Mouse (Mus musculus) midbrain, postnatal 0 days (tissue): ENCODE results near the gene Scube3. TPM values are rescaled to one million over a fixed set of nuclear protein-coding genes. Genes with fewer than 3 reads are reported as not detected.

Experiments used
- ATAC-seq: fragments of 200-750 bp; cut with Nextera tagmentation; 2 replicates; pipeline ENCODE4 v1.8.0; 2017; ENCODE audit warnings: moderate number of reproducible peaks, mild to moderate bottlenecking, moderate TSS enrichment, moderate library complexity; ENCODE audit not compliant: low FRiP score
- DNase-seq: peaks from one replicate; pipeline ENCODE4 v3.0.0-alpha.2; 2015; ENCODE audit warnings: low spot score
- H3K27ac ChIP-seq: fragments of 300-500 bp; sonication (generic); 2 replicates; pipeline ENCODE4 v1.5.1; 2014; ENCODE audit warnings: low read depth, mild to moderate bottlenecking, low read length, mixed read lengths
- H3K27me3 ChIP-seq: fragments of 300-500 bp; sonication (generic); 2 replicates; pipeline ENCODE4 v1.6.1; 2014; ENCODE audit warnings: low read length, control low read depth, mixed read lengths; ENCODE audit not compliant: insufficient read depth
- H3K36me3 ChIP-seq: fragments of 300-500 bp; sonication (generic); 2 replicates; pipeline ENCODE4 v1.6.1; 2014; ENCODE audit warnings: low read length, control low read depth, mixed read lengths; ENCODE audit not compliant: insufficient read depth
- H3K4me1 ChIP-seq: fragments of 300-500 bp; sonication (generic); 2 replicates; pipeline ENCODE4 v1.6.1; 2014; ENCODE audit warnings: mild to moderate bottlenecking, control low read depth, antibody characterized with exemption, low read length, mixed read lengths; ENCODE audit not compliant: insufficient read depth
- H3K4me2 ChIP-seq: fragments of 300-500 bp; sonication (generic); 2 replicates; pipeline ENCODE4 v1.6.1; 2014; ENCODE audit warnings: low read depth, mild to moderate bottlenecking, low read length, mixed read lengths; ENCODE audit not compliant: poor library complexity, severe bottlenecking
- H3K4me3 ChIP-seq: fragments of 300-500 bp; sonication (generic); 2 replicates; pipeline ENCODE4 v1.5.1; 2014; ENCODE audit warnings: low read depth, mild to moderate bottlenecking, low read length, moderate library complexity
- H3K9ac ChIP-seq: fragments of 300-500 bp; sonication (generic); replicated peaks from 2 replicates; pipeline ENCODE4 v1.6.1; 2014; ENCODE audit warnings: mild to moderate bottlenecking, low read length, moderate library complexity, mixed read lengths; ENCODE audit not compliant: poor library complexity, severe bottlenecking
- H3K9me3 ChIP-seq: fragments of 300-500 bp; sonication (generic); 2 replicates; pipeline ENCODE4 v1.6.1; 2016; ENCODE audit warnings: low read length, control low read depth
- CTCF ChIP-seq: IDR thresholded peaks from 2 replicates; pipeline ENCODE4 v1.5.1; 2016; ENCODE audit warnings: antibody characterized with exemption, mild to moderate bottlenecking
- WGBS: fragments of 180-500 bp; shearing (Covaris S2); extraction: QIAGEN DNeasy Blood & Tissue Kit; methylation state at CpG from one replicate; pipeline ENCODE4 v1.1.7; 2014; 5-methylcytosine and 5-hydroxymethylcytosine counted together
- polyA plus RNA-seq: library from polyadenylated mRNA; unstranded; fragments of >200 nt; fragmentation: Nextera tagmentation; extraction: Ambion mirVana; gene quantifications from 2 replicates; pipeline ENCODE4 v1.2.1, GENCODE M21; 2015
- total RNA-seq: library from RNA; depleted of rRNA; stranded (reverse); fragments of >200 nt; gene quantifications from 2 replicates; pipeline ENCODE4 v1.2.3, GENCODE M21; 2014

Gene Scube3
- total and polyA plus RNA-seq, 2 experiments from 2014 or later = 3.9 to 19.9 TPM

- no peak overlapping the region for H3K4me3 ChIP-seq
- H3K36me3 ChIP-seq = 0 out of 2 replicates have a peak, but pooled peaks cover 2% of the 10 kb centered on the region
- DNase-seq (no peak), ATAC-seq (no peak)
- no peaks in the 10 kb centered on the region for H3K27me3 ChIP-seq
- 55% methylated on average over 3 of the region's 4 CpGs for WGBS
- no peaks in the 10 kb centered on the region for H3K4me1 ChIP-seq
- no peak overlapping the region for H3K27ac ChIP-seq
- no peak for TF ChIP-seq CTCF
- no peak overlapping the region for H3K9ac ChIP-seq
- no peaks in the 10 kb centered on the region for H3K9me3 ChIP-seq
- H3K4me2 ChIP-seq = no peak overlapping the region
Measured at GRCm38 (mm10) chr17:28209457-28210110, 67.6 kb downstream of the Scube3 start.

- WGBS = 86% methylated on average over 6 of the region's 6 CpGs
- Histone ChIP-seq H3K27me3 (0 out of 2 replicates have a peak, but pooled peaks cover 4% of the 10 kb centered on the region), H3K9me3 (no peaks in the 10 kb centered on the region), H3K9ac (no peak overlapping the region), H3K4me2 (no peak overlapping the region), H3K4me1 (no peaks in the 10 kb centered on the region), H3K27ac (no peak overlapping the region), H3K4me3 (no peak overlapping the region), H3K36me3 (no peaks in the 10 kb centered on the region)
- no peak for DNase-seq
- no peak for ATAC-seq
- no peak for TF ChIP-seq CTCF
Measured at GRCm38 (mm10) chr17:28211921-28212341, 70.0 kb downstream of the Scube3 start.

GRCm38 (mm10) chr17:28212391-28212790 lies 70.5 kb downstream of the Scube3 start:
- DNase-seq (no peak), ATAC-seq (no peak)
- no peak overlapping the region for H3K27ac ChIP-seq
- no peaks in the 10 kb centered on the region for H3K9me3 ChIP-seq
- no peaks in the 10 kb centered on the region for H3K36me3 ChIP-seq
- H3K4me1 ChIP-seq = no peaks in the 10 kb centered on the region
- no peak for TF ChIP-seq CTCF
- no peak overlapping the region for H3K4me3 ChIP-seq
- H3K27me3 ChIP-seq = peaks cover 8% of the 10 kb centered on the region; the same call in 1 of the 2 replicates
- WGBS = 76% methylated on average over 9 of the region's 9 CpGs
- no peak overlapping the region for H3K4me2 ChIP-seq
- no peak overlapping the region for H3K9ac ChIP-seq

- H3K36me3 ChIP-seq = no peaks in the 10 kb centered on the region
- WGBS = 29% methylated on average over 4 of the region's 4 CpGs
- ATAC-seq = no peak
- H3K4me3 ChIP-seq = no peak overlapping the region
- no peaks in the 10 kb centered on the region for H3K9me3 ChIP-seq
- no peak for DNase-seq
- H3K9ac ChIP-seq = no peak overlapping the region
- peak; percentile 60 for TF ChIP-seq CTCF
- H3K4me2 ChIP-seq = no peak overlapping the region
- H3K27ac ChIP-seq = no peak overlapping the region
- H3K27me3 ChIP-seq = peaks cover 8% of the 10 kb centered on the region; the same call in 1 of the 2 replicates
- no peaks in the 10 kb centered on the region for H3K4me1 ChIP-seq
Measured at GRCm38 (mm10) chr17:28213236-28213635, 71.3 kb downstream of the Scube3 start.

GRCm38 (mm10) chr17:28216791-28217190 lies 74.8 kb downstream of the Scube3 start:
- H3K4me3 ChIP-seq = no peak overlapping the region
- 89% methylated on average over 9 of the region's 9 CpGs for WGBS
- H3K36me3 ChIP-seq = no peaks in the 10 kb centered on the region
- no peaks in the 10 kb centered on the region for H3K4me1 ChIP-seq
- peaks cover 8% of the 10 kb centered on the region; the same call in 1 of the 2 replicates for H3K27me3 ChIP-seq
- DNase-seq (no peak), ATAC-seq (no peak)
- no peak for TF ChIP-seq CTCF
- H3K9me3 ChIP-seq = no peaks in the 10 kb centered on the region
- H3K9ac ChIP-seq = no peak overlapping the region
- no peak overlapping the region for H3K27ac ChIP-seq
- H3K4me2 ChIP-seq = no peak overlapping the region
